Mouse (Mus musculus): Measurements from ENCODE around the gene Olfr1293-ps. TPM values are rescaled to one million over a fixed set of nuclear protein-coding genes. Genes with fewer than 3 reads are reported as not detected.

The Olfr1293-ps gene
- polyA plus RNA-seq (2014; fragmentation: Illumina TruSeq; extraction: RNeasy Lipid Tissue Mini Kit (QIAGEN cat#74804); ENCODE audit: low read depth, low replicate concordance) = not detected

GRCm38 (mm10) chr2:111524903-111525302, at the start of gene Olfr1293-ps:
Olfr1293-ps (plus strand) TSS chr2:111525203.

GRCm38 (mm10) chr2:111480519-111480918, 44.5 kb upstream of the Olfr1293-ps start, which contains the start of gene Olfr1289:
Olfr1289 (plus strand) TSS chr2:111480819.

GRCm38 (mm10) chr2:111493729-111494128, 31.3 kb upstream of the Olfr1293-ps start, which contains the start of gene Olfr1290:
Olfr1290 (minus strand) TSS chr2:111493829.

GRCm38 (mm10) chr2:111496880-111497279, 28.1 kb upstream of the Olfr1293-ps start, which contains the start of gene Olfr1291-ps1:
Olfr1291-ps1 (plus strand) TSS chr2:111497180.

GRCm38 (mm10) chr2:111540191-111540590, 15.2 kb downstream of the Olfr1293-ps start, which contains the start of gene Olfr1294:
Olfr1294 (minus strand) TSS chr2:111540291.

GRCm38 (mm10) chr2:111569581-111569980, 44.6 kb downstream of the Olfr1293-ps start, which contains the start of gene Olfr1295:
Olfr1295 (minus strand) TSS chr2:111569681.

Other genes with a start within 250 kb of the Olfr1293-ps start
- gene Olfr1278, start 235.1 kb upstream of the Olfr1293-ps start, polyA plus RNA-seq (2014; fragmentation: Illumina TruSeq; extraction: RNeasy Lipid Tissue Mini Kit (QIAGEN cat#74804); ENCODE audit: low read depth, low replicate concordance) = not detected
- gene Olfr1279, start 224.6 kb upstream of the Olfr1293-ps start, polyA plus RNA-seq (2014; fragmentation: Illumina TruSeq; extraction: RNeasy Lipid Tissue Mini Kit (QIAGEN cat#74804); ENCODE audit: low read depth, low replicate concordance) = not detected
- gene Olfr1280, start 211.2 kb upstream of the Olfr1293-ps start, polyA plus RNA-seq (2014; fragmentation: Illumina TruSeq; extraction: RNeasy Lipid Tissue Mini Kit (QIAGEN cat#74804); ENCODE audit: low read depth, low replicate concordance) = not detected
- gene Olfr1281, start 198.7 kb upstream of the Olfr1293-ps start, polyA plus RNA-seq (2014; fragmentation: Illumina TruSeq; extraction: RNeasy Lipid Tissue Mini Kit (QIAGEN cat#74804); ENCODE audit: low read depth, low replicate concordance) = not detected
- gene Olfr1282, start 189.1 kb upstream of the Olfr1293-ps start, polyA plus RNA-seq (2014; fragmentation: Illumina TruSeq; extraction: RNeasy Lipid Tissue Mini Kit (QIAGEN cat#74804); ENCODE audit: low read depth, low replicate concordance) = not detected
- not detected for gene Olfr1283, start 158.4 kb upstream of the Olfr1293-ps start, polyA plus RNA-seq (2014; fragmentation: Illumina TruSeq; extraction: RNeasy Lipid Tissue Mini Kit (QIAGEN cat#74804); ENCODE audit: low read depth, low replicate concordance)
- gene Olfr1284, start 149.7 kb upstream of the Olfr1293-ps start, polyA plus RNA-seq (2014; fragmentation: Illumina TruSeq; extraction: RNeasy Lipid Tissue Mini Kit (QIAGEN cat#74804); ENCODE audit: low read depth, low replicate concordance) = not detected
- not detected for gene Olfr1286, start 102.1 kb upstream of the Olfr1293-ps start, polyA plus RNA-seq (2014; fragmentation: Illumina TruSeq; extraction: RNeasy Lipid Tissue Mini Kit (QIAGEN cat#74804); ENCODE audit: low read depth, low replicate concordance)
- not detected for gene Olfr1287, start 76.1 kb upstream of the Olfr1293-ps start, polyA plus RNA-seq (2014; fragmentation: Illumina TruSeq; extraction: RNeasy Lipid Tissue Mini Kit (QIAGEN cat#74804); ENCODE audit: low read depth, low replicate concordance)
- gene Olfr1288, start 51.1 kb upstream of the Olfr1293-ps start, polyA plus RNA-seq (2014; fragmentation: Illumina TruSeq; extraction: RNeasy Lipid Tissue Mini Kit (QIAGEN cat#74804); ENCODE audit: low read depth, low replicate concordance) = not detected
- not detected for gene Olfr1289, start 44.4 kb upstream of the Olfr1293-ps start, polyA plus RNA-seq (2014; fragmentation: Illumina TruSeq; extraction: RNeasy Lipid Tissue Mini Kit (QIAGEN cat#74804); ENCODE audit: low read depth, low replicate concordance)
- gene Olfr1290, start 31.4 kb upstream of the Olfr1293-ps start, polyA plus RNA-seq (2014; fragmentation: Illumina TruSeq; extraction: RNeasy Lipid Tissue Mini Kit (QIAGEN cat#74804); ENCODE audit: low read depth, low replicate concordance) = not detected
- not detected for gene Olfr1291-ps1, start 28.0 kb upstream of the Olfr1293-ps start, polyA plus RNA-seq (2014; fragmentation: Illumina TruSeq; extraction: RNeasy Lipid Tissue Mini Kit (QIAGEN cat#74804); ENCODE audit: low read depth, low replicate concordance)
- not detected for gene Olfr1294, start 15.1 kb downstream of the Olfr1293-ps start, polyA plus RNA-seq (2014; fragmentation: Illumina TruSeq; extraction: RNeasy Lipid Tissue Mini Kit (QIAGEN cat#74804); ENCODE audit: low read depth, low replicate concordance)
- not detected for gene Olfr1295, start 44.5 kb downstream of the Olfr1293-ps start, polyA plus RNA-seq (2014; fragmentation: Illumina TruSeq; extraction: RNeasy Lipid Tissue Mini Kit (QIAGEN cat#74804); ENCODE audit: low read depth, low replicate concordance)
- not detected for gene Olfr1297, start 101.3 kb downstream of the Olfr1293-ps start, polyA plus RNA-seq (2014; fragmentation: Illumina TruSeq; extraction: RNeasy Lipid Tissue Mini Kit (QIAGEN cat#74804); ENCODE audit: low read depth, low replicate concordance)
- not detected for gene Olfr1298, start 124.0 kb downstream of the Olfr1293-ps start, polyA plus RNA-seq (2014; fragmentation: Illumina TruSeq; extraction: RNeasy Lipid Tissue Mini Kit (QIAGEN cat#74804); ENCODE audit: low read depth, low replicate concordance)
- not detected for gene Olfr1299, start 136.2 kb downstream of the Olfr1293-ps start, polyA plus RNA-seq (2014; fragmentation: Illumina TruSeq; extraction: RNeasy Lipid Tissue Mini Kit (QIAGEN cat#74804); ENCODE audit: low read depth, low replicate concordance)
- not detected for gene Olfr1301, start 225.8 kb downstream of the Olfr1293-ps start, polyA plus RNA-seq (2014; fragmentation: Illumina TruSeq; extraction: RNeasy Lipid Tissue Mini Kit (QIAGEN cat#74804); ENCODE audit: low read depth, low replicate concordance)

Measured in liver, adult 10 weeks (tissue).